Mouse (Mus musculus): ENCODE measurements at regions not wholly inside any gene's neighbourhood (a gene's known extent, or its start where the extent isn't known, plus 50 kb on each side); places are given as distances from the start of the nearest gene placed in this dataset.
"Not testable (repeated sequence)": the region's sequence is repeated elsewhere in the genome, so short reads cannot be mapped to it uniquely, and the experiment has no call there.

DNA sequence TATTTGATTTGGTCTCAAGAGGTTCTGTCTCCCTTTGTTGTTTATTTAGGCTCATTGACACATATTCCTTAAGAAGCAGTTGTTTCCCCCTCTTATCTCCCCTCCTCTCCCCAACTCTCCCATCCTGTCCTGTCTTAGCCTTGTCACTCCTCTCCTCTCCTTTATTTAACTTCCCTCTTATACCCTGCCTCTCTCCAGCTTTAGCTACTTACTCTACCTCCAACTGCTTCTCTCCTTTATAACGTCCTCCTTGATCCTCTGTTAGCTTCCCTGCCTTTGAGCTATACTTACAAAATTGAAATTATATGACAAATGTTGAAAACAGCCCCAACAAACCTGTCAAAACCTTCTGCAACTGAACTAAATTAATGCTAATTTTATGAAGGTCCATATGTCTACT lies 841.7 kb upstream of the G6pd2 start:
- Histone ChIP-seq H3K27ac (replicated peaks) (no peak overlapping the region), H3K9ac (replicated peaks) (no peak overlapping the region), H3K4me3 (no peak overlapping the region), H3K4me1 (no peaks in the 10 kb centered on the region), H3K27me3 (no peaks in the 10 kb centered on the region), H3K9me3 (no peaks in the 10 kb centered on the region), H3K4me2 (replicated peaks) (no peak overlapping the region), H3K36me3 (no peaks in the 10 kb centered on the region)
- WGBS, result 59% methylated on average over 1 of the region's 1 CpGs
- no peak for ATAC-seq (ENCODE audit: low FRiP score, low read depth)

DNA sequence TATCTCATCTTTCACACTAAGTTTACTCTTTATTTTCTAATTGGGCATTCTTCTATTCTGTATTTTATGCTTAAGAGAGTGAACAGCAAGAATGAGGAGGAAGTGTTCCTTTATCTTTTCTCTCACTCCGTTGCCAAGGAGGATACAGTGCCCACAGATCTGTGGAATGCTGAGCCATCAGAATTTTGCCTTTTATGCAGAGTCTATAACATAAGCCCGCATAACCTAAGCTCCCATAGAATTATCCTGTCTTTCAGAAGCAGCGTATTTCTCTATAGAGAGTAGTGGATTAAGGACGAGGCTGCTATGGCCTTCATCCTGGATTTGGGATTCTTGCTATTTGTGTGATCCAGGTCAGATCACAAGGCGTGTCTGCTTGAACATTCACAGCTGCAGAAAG lies 839.1 kb upstream of the G6pd2 start:
- peak; percentile 82 for ATAC-seq (ENCODE audit: low FRiP score, low read depth)

DNA sequence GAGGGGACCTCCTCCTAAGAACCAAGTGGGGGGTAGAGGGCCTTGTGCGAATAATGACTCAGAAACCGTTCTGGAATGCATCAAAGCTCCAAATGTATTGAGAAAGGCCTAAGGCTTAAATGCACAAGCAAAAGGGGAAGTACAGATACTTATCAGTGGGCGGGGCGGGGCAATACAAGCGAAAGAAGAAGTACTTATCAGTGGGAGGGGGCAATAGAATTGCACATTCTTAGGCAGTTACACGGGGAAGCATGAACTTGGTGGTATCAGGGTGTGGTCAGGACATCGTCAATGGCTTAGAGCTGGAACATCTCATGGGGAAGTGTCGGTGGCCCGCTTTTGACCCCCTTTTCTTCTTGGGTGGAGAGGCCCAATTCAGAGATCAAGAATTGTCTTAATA lies 829.9 kb upstream of the G6pd2 start:
- Histone ChIP-seq H3K4me1 (no peaks in the 10 kb centered on the region), H3K36me3 (no peaks in the 10 kb centered on the region), H3K9me3 (no peaks in the 10 kb centered on the region), H3K9ac (replicated peaks) (no peak overlapping the region), H3K4me3 (no peak overlapping the region), H3K4me2 (replicated peaks) (no peak overlapping the region), H3K27me3 (no peaks in the 10 kb centered on the region), H3K27ac (replicated peaks) (no peak overlapping the region)
- ATAC-seq (ENCODE audit: low FRiP score, low read depth), result no peak
- WGBS, result 93% methylated on average over 9 of the region's 9 CpGs

More for the DNA sequence above, 839.1 kb upstream of the G6pd2 start:
- no peak overlapping the region for H3K4me3 ChIP-seq
- WGBS, result 35% methylated on average over 5 of the region's 5 CpGs
- H3K4me2 ChIP-seq (replicated peaks), result no peak overlapping the region
- H3K36me3 ChIP-seq, result no peaks in the 10 kb centered on the region
- H3K9me3 ChIP-seq, result no peaks in the 10 kb centered on the region
- H3K4me1 ChIP-seq, result no peaks in the 10 kb centered on the region
- no peaks in the 10 kb centered on the region for H3K27me3 ChIP-seq
- H3K27ac ChIP-seq (replicated peaks), result no peak overlapping the region
- H3K9ac ChIP-seq (replicated peaks), result no peak overlapping the region

DNA sequence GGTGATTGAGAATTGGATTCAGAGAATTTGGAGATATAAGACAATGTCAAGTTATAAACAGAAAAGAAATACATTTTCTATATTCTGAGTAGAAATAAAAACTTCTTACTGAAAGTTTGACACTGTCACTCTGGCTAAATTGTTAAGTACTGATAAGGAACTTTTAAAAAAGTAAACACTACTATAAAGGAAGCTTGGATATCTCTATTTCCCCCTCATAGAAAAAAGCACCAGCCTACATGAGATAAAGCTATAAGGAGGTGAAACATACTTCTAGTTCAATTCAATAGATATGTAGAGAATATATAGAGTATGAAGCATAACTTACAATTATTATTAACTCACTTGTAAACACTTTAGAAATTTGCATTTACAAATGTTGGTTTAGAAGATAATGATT lies 820.3 kb upstream of the G6pd2 start:
- no peaks in the 10 kb centered on the region for H3K4me1 ChIP-seq
- H3K4me3 ChIP-seq, result no peak overlapping the region
- ATAC-seq (ENCODE audit: low FRiP score, low read depth), result no peak
- no peak overlapping the region for H3K27ac ChIP-seq (replicated peaks)
- no peak overlapping the region for H3K4me2 ChIP-seq (replicated peaks)
- H3K27me3 ChIP-seq, result no peaks in the 10 kb centered on the region
- H3K36me3 ChIP-seq, result no peaks in the 10 kb centered on the region
- H3K9me3 ChIP-seq, result no peaks in the 10 kb centered on the region
- H3K9ac ChIP-seq (replicated peaks), result no peak overlapping the region

DNA sequence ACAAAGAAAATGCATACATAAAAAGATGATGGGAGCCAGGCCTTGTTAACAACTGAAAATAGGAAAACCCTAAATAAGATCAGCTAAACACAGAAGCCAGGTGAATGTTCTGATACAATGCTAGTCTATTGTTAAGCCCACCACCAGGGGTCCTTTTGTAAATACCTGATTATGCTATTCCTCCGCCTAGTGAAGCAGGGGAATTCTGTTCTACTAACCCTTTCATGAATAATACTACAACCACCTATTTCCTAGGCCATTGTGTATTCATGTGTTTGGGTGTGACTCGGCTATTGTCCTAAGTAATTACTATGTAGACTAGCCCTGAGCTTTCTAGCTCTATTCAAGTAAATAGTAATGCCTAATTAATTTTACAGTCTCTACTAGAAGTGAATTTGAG lies 819.3 kb upstream of the G6pd2 start:
- not testable (repeated sequence) for H3K4me3 ChIP-seq; H3K4me2 ChIP-seq (replicated peaks); H3K36me3 ChIP-seq; H3K9me3 ChIP-seq; H3K27ac ChIP-seq (replicated peaks); ATAC-seq (ENCODE audit: low FRiP score, low read depth); H3K27me3 ChIP-seq; H3K9ac ChIP-seq (replicated peaks); H3K4me1 ChIP-seq
- WGBS, result 74% methylated on average over 2 of the region's 2 CpGs

DNA sequence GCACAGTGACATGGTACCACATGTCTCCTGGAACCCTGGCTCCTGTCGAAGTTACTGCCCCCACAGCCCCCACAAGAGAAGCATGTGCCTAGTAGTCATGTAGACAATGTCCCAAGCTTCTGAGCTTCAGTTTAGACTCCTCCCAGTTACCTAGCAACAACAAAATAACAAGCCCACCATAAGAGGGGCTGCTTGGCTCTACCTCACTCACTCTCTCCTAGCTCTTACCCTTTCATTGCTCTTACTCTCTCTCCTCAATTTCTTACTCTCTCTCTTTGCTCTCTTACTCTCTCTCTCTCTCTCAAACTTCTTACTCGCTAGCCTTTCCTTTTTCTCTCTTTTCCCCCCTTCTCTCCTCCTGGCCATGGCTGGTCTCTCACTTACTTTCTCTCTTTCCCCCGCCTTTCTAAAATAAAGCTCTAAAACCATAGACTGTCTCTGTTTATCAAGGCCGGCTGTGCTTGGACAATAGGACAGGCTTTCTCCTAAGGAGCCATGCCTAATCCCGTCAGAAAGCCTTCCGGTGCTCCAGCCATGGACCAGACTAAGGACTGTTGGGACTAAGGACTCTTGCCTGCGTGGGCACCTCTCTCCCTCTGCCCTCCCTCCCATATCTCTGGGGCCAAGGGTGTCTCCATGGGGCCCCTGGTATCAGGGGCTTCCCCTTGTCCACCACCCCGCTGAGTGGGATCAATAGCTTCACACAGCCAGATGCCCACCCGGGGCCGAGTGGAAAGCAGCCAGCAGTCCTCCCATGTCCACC lies 813.7 kb upstream of the G6pd2 start:
- Histone ChIP-seq H3K9me3 (no peaks in the 10 kb centered on the region), H3K36me3 (no peaks in the 10 kb centered on the region), H3K27me3 (no peaks in the 10 kb centered on the region), H3K27ac (replicated peaks) (no peak overlapping the region; the same call in 1 of the 2 replicates), H3K4me1 (peaks cover 3% of the 10 kb centered on the region; the same call in 1 of the 2 replicates), H3K4me3 (no peak overlapping the region), H3K4me2 (replicated peaks) (0 out of 2 replicates have a peak overlapping the region, but pooled peaks have one; percentile 5), H3K9ac (replicated peaks) (no peak overlapping the region)
- peak; percentile 76 for ATAC-seq (ENCODE audit: low FRiP score, low read depth)
- 21% methylated on average over 10 of the region's 10 CpGs for WGBS

DNA sequence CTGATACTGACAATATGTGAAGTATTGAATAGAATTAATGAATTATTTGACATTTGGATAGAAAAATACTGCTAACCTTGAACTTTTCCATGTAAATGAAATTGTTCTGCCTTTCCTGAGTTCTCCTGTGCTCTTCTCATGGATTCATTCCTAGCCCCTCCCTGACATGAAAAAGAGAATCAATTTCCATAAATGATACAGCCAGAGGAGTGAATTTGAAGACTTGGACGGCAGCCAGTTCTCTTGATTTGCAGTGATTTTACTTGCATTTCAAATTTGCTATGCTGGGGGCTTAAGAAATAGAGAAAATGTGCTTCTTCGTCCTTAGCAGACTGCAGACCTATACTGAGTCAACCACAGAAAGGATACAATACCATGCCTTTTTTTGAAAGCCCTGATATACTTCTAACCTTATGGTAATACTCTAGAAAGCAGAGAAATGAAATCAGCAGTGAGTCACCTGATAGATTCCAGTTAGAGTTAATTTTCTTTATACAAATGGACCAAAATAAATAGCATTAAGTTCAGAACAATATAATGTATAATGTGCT lies 773.0 kb upstream of the G6pd2 start:
- H3K4me1 ChIP-seq, result no peaks in the 10 kb centered on the region

More for the DNA sequence above, 773.0 kb upstream of the G6pd2 start:
- H3K4me3 ChIP-seq, result no peak overlapping the region
- H3K9ac ChIP-seq (replicated peaks), result no peak overlapping the region
- ATAC-seq (ENCODE audit: low FRiP score, low read depth), result 0 out of 2 replicates have a peak, but pooled peaks have one; percentile 30
- WGBS, result 60% methylated on average over 2 of the region's 2 CpGs
- no peaks in the 10 kb centered on the region for H3K27me3 ChIP-seq
- no peak overlapping the region for H3K27ac ChIP-seq (replicated peaks)
- no peak overlapping the region for H3K4me2 ChIP-seq (replicated peaks)
- no peaks in the 10 kb centered on the region for H3K36me3 ChIP-seq
- no peaks in the 10 kb centered on the region for H3K9me3 ChIP-seq
